Mouse (Mus musculus) brain, adult 10 weeks (tissue): ENCODE measurements around the gene Klc4. TPM values are rescaled to one million over a fixed set of nuclear protein-coding genes. Genes with fewer than 3 reads are reported as not detected.

Experiments used
- polyA plus RNA-seq: library from polyadenylated mRNA; stranded (reverse); fragments of 350-450 nt; fragmentation: Illumina TruSeq; extraction: RNeasy Lipid Tissue Mini Kit (QIAGEN cat#74804); gene quantifications from one replicate; pipeline ENCODE4 v1.2.3, GENCODE M21; 2015; ENCODE audit warnings: low read depth, low replicate concordance

Klc4 gene
- polyA plus RNA-seq: 21.9 TPM

DNA sequence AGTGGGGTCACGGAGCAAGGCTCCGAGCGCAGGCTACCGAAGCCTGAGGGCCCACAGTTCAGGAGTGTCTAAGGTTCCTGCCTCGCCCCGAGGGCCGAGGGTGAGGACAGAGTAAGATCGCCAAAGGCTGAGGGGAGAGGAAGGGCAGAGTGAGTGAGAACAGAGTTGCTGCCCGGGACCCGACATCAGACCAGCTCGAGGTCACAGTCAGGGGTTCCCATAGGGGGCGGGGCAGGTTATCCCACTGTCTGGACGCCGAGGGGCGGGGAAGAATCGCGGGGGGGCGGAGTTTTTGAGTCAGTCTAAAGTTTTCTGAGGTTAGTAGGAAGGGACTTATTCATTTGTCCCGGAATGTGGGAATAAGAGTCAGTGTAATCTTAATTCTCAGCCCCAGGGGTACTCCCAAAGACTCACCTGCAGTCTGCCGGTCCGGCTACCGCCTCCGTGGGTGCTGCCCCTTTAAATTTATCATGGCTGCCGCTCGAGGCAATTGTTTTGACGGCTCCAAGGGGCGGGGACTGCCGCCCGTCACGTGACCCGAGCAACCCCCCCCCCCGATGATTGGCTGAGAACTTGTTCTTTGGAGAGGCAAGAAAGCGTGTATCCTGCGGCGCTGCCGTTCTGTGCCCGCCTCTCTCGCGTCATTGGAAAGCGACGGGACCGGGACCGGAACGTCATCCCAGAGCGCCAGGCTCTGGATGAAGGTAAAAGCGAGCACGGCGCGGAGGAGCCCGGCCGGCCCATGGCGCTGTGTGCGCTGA, at the start of gene Klc4, which contains the start of gene Mrpl2:
Gene Klc4, minus strand, starts transcription at position 462 of the 761 bp plus-strand sequence.
Gene Mrpl2, plus strand, starts transcription at position 669 of the 761 bp plus-strand sequence.

DNA sequence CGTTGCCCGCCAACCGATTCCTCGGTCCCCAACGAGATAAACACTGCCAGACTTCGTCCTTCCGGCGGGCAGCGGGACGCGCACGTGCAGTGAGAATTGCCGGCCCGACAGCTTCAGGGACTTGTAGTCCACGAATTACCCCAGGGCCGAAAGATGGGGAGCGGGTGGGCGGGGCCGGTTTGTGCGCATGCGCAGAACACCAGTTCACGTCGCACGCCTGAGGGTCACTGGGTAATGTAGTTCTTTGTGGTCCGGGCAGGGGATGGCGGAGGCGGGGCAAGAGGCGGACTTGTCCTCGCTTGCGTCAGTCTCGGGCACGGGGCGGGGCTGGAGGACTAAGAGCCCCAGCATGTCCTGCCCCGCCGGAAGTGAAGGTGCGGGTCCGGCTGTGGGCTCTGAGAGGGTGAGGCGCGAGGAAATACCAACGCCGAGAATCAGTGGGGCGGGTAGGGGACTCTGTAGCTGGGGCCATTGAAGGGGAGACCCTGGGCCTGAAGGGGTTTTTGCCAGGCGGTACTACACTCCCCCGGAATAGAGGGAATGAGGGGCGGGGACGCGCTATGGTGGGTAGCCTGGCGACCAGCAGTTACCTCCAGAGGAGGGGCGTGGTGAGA, 35.0 kb upstream of the Klc4 start, which contains the start of gene Klhdc3:
Gene Klhdc3, minus strand, starts transcription at position 155 of the 614 bp plus-strand sequence.

DNA sequence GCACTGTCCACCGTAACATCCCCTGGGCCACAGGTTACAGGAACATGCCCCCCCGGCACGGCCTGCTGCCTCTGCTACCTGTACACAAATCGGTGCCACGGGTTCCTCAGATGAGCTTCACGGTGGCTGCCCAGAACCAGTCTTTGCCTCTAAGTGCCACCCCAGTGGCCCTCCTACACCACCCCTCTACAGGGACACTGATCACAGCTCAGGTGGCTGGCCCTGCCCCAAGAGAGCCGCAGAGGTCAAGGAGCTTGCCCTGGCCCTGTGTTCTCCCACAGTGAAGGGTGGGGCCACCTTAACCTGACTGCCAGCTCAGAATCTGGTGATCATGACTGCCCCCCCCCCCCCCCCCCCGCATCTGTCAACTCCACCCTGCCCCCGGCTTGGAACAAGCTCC, 32.6 kb upstream of the Klc4 start, which contains the start of gene Mea1:
Gene Mea1, plus strand, starts transcription at position 378 of the 400 bp plus-strand sequence.

GRCm38 (mm10) chr17:46673850-46674529, 28.2 kb upstream of the Klc4 start, which contains the start of gene Rrp36:
Rrp36 (minus strand) TSS chr17:46674352.

GRCm38 (mm10) chr17:46650232-46651031, 4.6 kb upstream of the Klc4 start, which contains the start of gene Cul7:
Cul7 (plus strand) TSS chr17:46650337.

GRCm38 (mm10) chr17:46628791-46629684, 16.8 kb downstream of the Klc4 start, which contains the start of gene Ptk7:
Ptk7 (minus strand) TSS chr17:46629504.

Other genes starting within 250 kb of the Klc4 start
- gene Crip3, start 217.1 kb downstream of the Klc4 start, polyA plus RNA-seq: 2.9 TPM
- not detected for gene Slc22a7, start 207.6 kb downstream of the Klc4 start, polyA plus RNA-seq
- gene Ttbk1, start 158.3 kb downstream of the Klc4 start, polyA plus RNA-seq: 47.4 TPM
- 5.6 TPM for gene Dnph1, start 149.3 kb downstream of the Klc4 start, polyA plus RNA-seq
- gene Cul9, start 99.6 kb downstream of the Klc4 start, polyA plus RNA-seq: 29.7 TPM
- 37.9 TPM for gene Srf, start 89.8 kb downstream of the Klc4 start, polyA plus RNA-seq
- 6.1 TPM for gene Ptk7, start 16.5 kb downstream of the Klc4 start, polyA plus RNA-seq
- 64.3 TPM for gene Mrpl2, start 207 bp upstream of the Klc4 start, polyA plus RNA-seq
- gene Cul7, start 4.3 kb upstream of the Klc4 start, polyA plus RNA-seq: 18.4 TPM
- 24.6 TPM for gene Rrp36, start 28.3 kb upstream of the Klc4 start, polyA plus RNA-seq
- gene Mea1, start 32.8 kb upstream of the Klc4 start, polyA plus RNA-seq: 213 TPM
- gene Klhdc3, start 34.9 kb upstream of the Klc4 start, polyA plus RNA-seq: 176 TPM
- 84.0 TPM for gene Ppp2r5d, start 59.1 kb upstream of the Klc4 start, polyA plus RNA-seq
- gene Pex6, start 65.4 kb upstream of the Klc4 start, polyA plus RNA-seq: 31.4 TPM
- 1.3 TPM for gene Gnmt, start 83.1 kb upstream of the Klc4 start, polyA plus RNA-seq
- 57.9 TPM for gene Cnpy3, start 106.2 kb upstream of the Klc4 start, polyA plus RNA-seq
- gene Ptcra, start 117.7 kb upstream of the Klc4 start, polyA plus RNA-seq: 0.37 TPM
- 9.0 TPM for gene 2310039H08Rik, start 126.6 kb upstream of the Klc4 start, polyA plus RNA-seq
- 70.6 TPM for gene Rpl7l1, start 136.7 kb upstream of the Klc4 start, polyA plus RNA-seq
- gene Bicral, start 212.5 kb upstream of the Klc4 start, polyA plus RNA-seq: 27.6 TPM
- gene Tbcc, start 244.7 kb upstream of the Klc4 start, polyA plus RNA-seq: 22.1 TPM